Mouse (Mus musculus) myocyte (in vitro differentiated cells): ENCODE results near the gene Drg2. TPM values are rescaled to one million over a fixed set of nuclear protein-coding genes. Genes with fewer than 3 reads are reported as not detected.

Experiments
- H3K27me3 ChIP-seq: one replicate; pipeline ENCODE4 v1.6.1; 2011; ENCODE audit not compliant: control insufficient read depth, insufficient read depth, insufficient read length
- H3K36me3 ChIP-seq: one replicate; pipeline ENCODE4 v1.6.1; 2011; ENCODE audit not compliant: control insufficient read depth, insufficient read depth
- H3K4me2 ChIP-seq: one replicate; pipeline ENCODE4 v1.6.1; 2011; ENCODE audit warnings: low read depth, control low read depth
- H3K4me3 ChIP-seq: one replicate; pipeline ENCODE4 v1.5.1; 2011; ENCODE audit warnings: mild to moderate bottlenecking, control low read depth, moderate library complexity
- H3K79me2 ChIP-seq: one replicate; pipeline ENCODE4 v1.6.1; 2011; ENCODE audit not compliant: control insufficient read depth, insufficient read depth
- H3ac ChIP-seq: one replicate; pipeline ENCODE4 v1.6.1; 2011; ENCODE audit not compliant: control insufficient read depth, insufficient read length
- CEBPB ChIP-seq: IDR thresholded peaks from 2 replicates; pipeline ENCODE4 v1.6.1; 2011; ENCODE audit warnings: mild to moderate bottlenecking, moderate library complexity; ENCODE audit not compliant: poor library complexity, insufficient read depth, severe bottlenecking
- E2F4 ChIP-seq: IDR thresholded peaks from one replicate; pipeline ENCODE4 v1.6.1; 2011; ENCODE audit warnings: mild to moderate bottlenecking, control low read depth, moderate library complexity; ENCODE audit not compliant: insufficient read depth
- MAX ChIP-seq: IDR thresholded peaks from one replicate; pipeline ENCODE4 v1.6.1; 2011; ENCODE audit warnings: low read depth, mild to moderate bottlenecking, control low read depth
- MYOD1 ChIP-seq, 3 experiments: IDR thresholded peaks; one replicate each; pipeline ENCODE4 v1.6.1; 2011; ENCODE audit warnings: control low read depth in 2 of 3, low read depth in 2 of 3, mild to moderate bottlenecking in 2 of 3, moderate library complexity in 1 of 3; ENCODE audit not compliant: insufficient read length in 2 of 3, control insufficient read depth in 1 of 3
- MYOG ChIP-seq, 3 experiments: IDR thresholded peaks; one replicate each; pipeline ENCODE4 v1.6.1; 2011; ENCODE audit warnings: control low read depth in 2 of 3, low read depth in 2 of 3, mild to moderate bottlenecking in 2 of 3; ENCODE audit not compliant: insufficient read length in 2 of 3, control insufficient read depth in 1 of 3, insufficient read depth in 1 of 3
- POLR2A ChIP-seq: IDR thresholded peaks from one replicate; pipeline ENCODE4 v1.6.1; 2011; ENCODE audit warnings: low read depth, mild to moderate bottlenecking, control low read depth, moderate library complexity; ENCODE audit not compliant: insufficient read length
- POLR2AphosphoS2 ChIP-seq: IDR thresholded peaks from one replicate; pipeline ENCODE4 v1.6.1; 2011; ENCODE audit warnings: low read depth, control low read depth; ENCODE audit not compliant: insufficient read length
- REST ChIP-seq: IDR thresholded peaks from one replicate; pipeline ENCODE4 v1.6.1; 2011; ENCODE audit warnings: mild to moderate bottlenecking, control low read depth, moderate library complexity; ENCODE audit not compliant: insufficient read depth, insufficient read length
- SRF ChIP-seq: IDR thresholded peaks from one replicate; pipeline ENCODE4 v1.6.1; 2011; ENCODE audit warnings: low read depth; ENCODE audit not compliant: control insufficient read depth, insufficient read length
- TCF12 ChIP-seq: IDR thresholded peaks from one replicate; pipeline ENCODE4 v1.6.1; 2011; ENCODE audit warnings: mild to moderate bottlenecking, control low read depth; ENCODE audit not compliant: poor library complexity, insufficient read depth, severe bottlenecking
- TCF3 ChIP-seq: IDR thresholded peaks from one replicate; pipeline ENCODE4 v1.6.1; 2011; ENCODE audit warnings: low read depth, control low read depth; ENCODE audit not compliant: insufficient read length
- USF1 ChIP-seq: IDR thresholded peaks from one replicate; pipeline ENCODE4 v1.6.1; 2011; ENCODE audit warnings: low read depth, mild to moderate bottlenecking, control low read depth, moderate library complexity
- polyA plus RNA-seq: library from polyadenylated mRNA; unstranded; fragments of >200 nt; fragmentation: generic; extraction: Trizol; gene quantifications from one replicate; pipeline ENCODE4 v1.2.1, GENCODE M21; 2012; ENCODE audit warnings: missing spikeins

Gene Drg2
- polyA plus RNA-seq, 1 experiment = 63.1 TPM

- H3K4me2 ChIP-seq = peak within 1 kb of the TSS; percentile 94
- H3K79me2 ChIP-seq = peaks cover 42% of the 10 kb centered on the region
- TF ChIP-seq REST = peak; percentile 26
- TF ChIP-seq POLR2A = peak; percentile 60
- peak; percentile 49 for TF ChIP-seq MAX
- no peak for TF ChIP-seq CEBPB
- peak; percentile 58 for TF ChIP-seq E2F4
- TF ChIP-seq SRF = peak; percentile 67
- peak; percentile 68 for TF ChIP-seq POLR2AphosphoS2
- TF ChIP-seq MYOG (IDR thresholded peaks at IDR 0.05; ENCODE audit: control insufficient read depth in 1 of 3, insufficient read depth in 1 of 3, insufficient read length in 2 of 3, low read depth in 2 of 3) = peak in 2 of 3 experiments; percentile 39 to 42
- peak; percentile 99 for TF ChIP-seq USF1
- no peak for TF ChIP-seq TCF12
- peak in 2 of 3 experiments; percentile 20 to 53 for TF ChIP-seq MYOD1 (IDR thresholded peaks at IDR 0.05; ENCODE audit: control insufficient read depth in 1 of 3, insufficient read length in 2 of 3, low read depth in 2 of 3)
- no peak for TF ChIP-seq TCF3
- H3K27me3 ChIP-seq = no peaks in the 10 kb centered on the region
- no peaks in the 10 kb centered on the region for H3K36me3 ChIP-seq
- peak within 1 kb of the TSS; percentile 67 for H3K4me3 ChIP-seq
- peak within 1 kb of the TSS; percentile 51 for H3ac ChIP-seq
These were observed 37.3 kb upstream of the Drg2 start, which contains the start of gene Gid4 for GRCm38 (mm10) chr11:60416963-60417716. Gid4 (plus strand) TSS chr11:60417145.

- Histone ChIP-seq H3K36me3 (no peaks in the 10 kb centered on the region), H3K27me3 (no peaks in the 10 kb centered on the region), H3K4me2 (peak within 1 kb of the TSS; percentile 92), H3ac (peak within 1 kb of the TSS; percentile 51), H3K79me2 (peaks cover 35% of the 10 kb centered on the region), H3K4me3 (peak within 1 kb of the TSS; percentile 67)
- no peak for TF ChIP-seq USF1
- TF ChIP-seq CEBPB = no peak
- no peak for TF ChIP-seq TCF12
- no peak for TF ChIP-seq E2F4
- TF ChIP-seq MYOG (IDR thresholded peaks at IDR 0.05; ENCODE audit: control insufficient read depth in 1 of 3, insufficient read depth in 1 of 3, insufficient read length in 2 of 3, low read depth in 2 of 3) = no peak
- no peak for TF ChIP-seq SRF
- TF ChIP-seq POLR2A = no peak
- TF ChIP-seq REST = no peak
- TF ChIP-seq MAX = no peak
- TF ChIP-seq MYOD1 (IDR thresholded peaks at IDR 0.05; ENCODE audit: control insufficient read depth in 1 of 3, insufficient read length in 2 of 3, low read depth in 2 of 3) = no peak
- TF ChIP-seq POLR2AphosphoS2 = no peak
- no peak for TF ChIP-seq TCF3
These were observed 36.5 kb upstream of the Drg2 start, which contains the start of gene Atpaf2 for GRCm38 (mm10) chr11:60417717-60418472. Atpaf2 (minus strand) TSS chr11:60418457.

- H3K4me2 ChIP-seq = peak overlapping the region; percentile 92
- H3K36me3 ChIP-seq = no peaks in the 10 kb centered on the region
- peak overlapping the region; percentile 51 for H3ac ChIP-seq
- TF ChIP-seq SRF (no peak), USF1 (no peak), POLR2AphosphoS2 (no peak), MYOD1 (IDR thresholded peaks at IDR 0.05; ENCODE audit: control insufficient read depth in 1 of 3, insufficient read length in 2 of 3, low read depth in 2 of 3) (no peak), CEBPB (no peak), TCF12 (no peak), E2F4 (no peak), MYOG (IDR thresholded peaks at IDR 0.05; ENCODE audit: control insufficient read depth in 1 of 3, insufficient read depth in 1 of 3, insufficient read length in 2 of 3, low read depth in 2 of 3) (no peak), TCF3 (no peak), POLR2A (no peak), MAX (no peak), REST (no peak)
- peak overlapping the region; percentile 67 for H3K4me3 ChIP-seq
- no peaks in the 10 kb centered on the region for H3K27me3 ChIP-seq
- peaks cover 35% of the 10 kb centered on the region for H3K79me2 ChIP-seq
These were observed 36.0 kb upstream of the Drg2 start for GRCm38 (mm10) chr11:60418473-60418803.

GRCm38 (mm10) chr11:60422046-60422668 lies 32.2 kb upstream of the Drg2 start:
- TF ChIP-seq REST = no peak
- H3K27me3 ChIP-seq = no peaks in the 10 kb centered on the region
- H3K79me2 ChIP-seq = peaks cover 13% of the 10 kb centered on the region
- H3ac ChIP-seq = no peak overlapping the region
- H3K4me3 ChIP-seq = no peak overlapping the region
- H3K4me2 ChIP-seq = no peak overlapping the region
- peaks cover 9% of the 10 kb centered on the region for H3K36me3 ChIP-seq
